Mouse (Mus musculus): ENCODE results near the gene Ear10.
"Not testable (repeated sequence)": the region's sequence is repeated elsewhere in the genome, so short reads cannot be mapped to it uniquely, and the experiment has no call there.

GRCm38 (mm10) chr14:43924688-43925403 is 1.5 kb upstream of the Ear10 start, which contains the start of gene Gm8113:
- peak; percentile 86 for TF ChIP-seq CTCF (IDR thresholded peaks at IDR 0.05; ENCODE audit: low read depth)
- not testable (repeated sequence) for TF ChIP-seq EP300 (optimal IDR thresholded peaks at IDR 0.05)

All from stomach, postnatal 0 days (tissue).